Mouse (Mus musculus) heart, embryonic 12.5 days (tissue): ENCODE data around the gene Calhm1. TPM values are rescaled to one million over a fixed set of nuclear protein-coding genes. Genes with fewer than 3 reads are reported as not detected.
A peak's percentile ranks its signal among the peaks of the same experiment; 100 is the strongest.
"Not testable (repeated sequence)": the region's sequence is repeated elsewhere in the genome, so short reads cannot be mapped to it uniquely, and the experiment has no call there.

Experiments used
- ATAC-seq: fragments of 200-750 bp; cut with Nextera tagmentation; 2 replicates; pipeline ENCODE4 v1.8.0; 2017; ENCODE audit warnings: moderate TSS enrichment, moderate library complexity; ENCODE audit not compliant: insufficient number of reproducible peaks, low FRiP score
- H3K27ac ChIP-seq: fragments of 300-500 bp; sonication (generic); 2 replicates; pipeline ENCODE4 v1.5.1; 2016; ENCODE audit warnings: mild to moderate bottlenecking, moderate library complexity; ENCODE audit not compliant: poor library complexity, severe bottlenecking
- H3K27me3 ChIP-seq: fragments of 300-500 bp; sonication (generic); replicated peaks from 2 replicates; pipeline ENCODE4 v1.6.1; 2016; ENCODE audit warnings: mild to moderate bottlenecking, moderate library complexity
- H3K36me3 ChIP-seq: fragments of 300-500 bp; sonication (generic); 2 replicates; pipeline ENCODE4 v1.6.1; 2016; ENCODE audit warnings: mild to moderate bottlenecking, moderate library complexity
- H3K4me1 ChIP-seq: fragments of 300-500 bp; sonication (generic); replicated peaks from 2 replicates; pipeline ENCODE4 v1.6.1; 2016; ENCODE audit warnings: mild to moderate bottlenecking
- H3K4me2 ChIP-seq: fragments of 300-500 bp; sonication (generic); 2 replicates; pipeline ENCODE4 v1.6.1; 2016; ENCODE audit warnings: mild to moderate bottlenecking, moderate library complexity
- H3K4me3 ChIP-seq: fragments of 300-500 bp; sonication (generic); 2 replicates; pipeline ENCODE4 v1.5.1; 2016; ENCODE audit warnings: mild to moderate bottlenecking
- H3K9ac ChIP-seq: fragments of 300-500 bp; sonication (generic); 2 replicates; pipeline ENCODE4 v1.6.1; 2016; ENCODE audit warnings: mild to moderate bottlenecking, moderate library complexity
- H3K9me3 ChIP-seq: fragments of 300-500 bp; sonication (generic); replicated peaks from 2 replicates; pipeline ENCODE4 v1.6.1; 2016; ENCODE audit warnings: mild to moderate bottlenecking, moderate library complexity
- WGBS: fragments of 180-500 bp; shearing (Covaris S2); methylation state at CpG from one replicate; pipeline ENCODE4 v1.1.7; 2016; 5-methylcytosine and 5-hydroxymethylcytosine counted together
- polyA plus RNA-seq: library from polyadenylated mRNA; unstranded; fragments of >200 nt; fragmentation: Nextera tagmentation; extraction: Ambion mirVana; gene quantifications from 2 replicates; pipeline ENCODE4 v1.2.1, GENCODE M21; 2016

Calhm1 gene
- polyA plus RNA-seq, 1 experiment from 2014 or later: not detected

DNA sequence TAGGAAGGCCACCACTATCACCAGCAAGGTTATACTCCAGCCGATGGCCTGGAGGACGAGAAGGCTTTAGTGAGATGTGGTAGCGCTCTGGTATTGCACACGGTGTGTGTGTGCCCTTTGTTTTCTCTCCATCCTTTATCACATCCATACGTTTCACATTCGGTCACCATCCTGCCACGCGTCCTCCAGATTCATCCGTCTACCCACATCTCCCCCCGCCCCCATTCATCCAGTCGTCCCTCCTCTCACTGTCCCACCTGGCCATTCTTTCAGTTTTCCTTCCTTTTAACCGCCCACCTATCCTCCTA, 8.0 kb upstream of the Calhm1 start:
- H3K4me3 ChIP-seq: peak overlapping the region; percentile 32
- H3K27me3 ChIP-seq: peaks cover 25% of the 10 kb centered on the region; the same call in 1 of the 2 replicates
- H3K9ac ChIP-seq: no peak overlapping the region
- peak overlapping the region; percentile 64 for H3K4me2 ChIP-seq
- H3K4me1 ChIP-seq: peaks cover 11% of the 10 kb centered on the region; the same call in 1 of the 2 replicates
- 56% methylated on average over 12 of the region's 12 CpGs for WGBS
- no peak overlapping the region for H3K27ac ChIP-seq
- no peaks in the 10 kb centered on the region for H3K36me3 ChIP-seq
- ATAC-seq: no peak
- no peaks in the 10 kb centered on the region for H3K9me3 ChIP-seq

DNA sequence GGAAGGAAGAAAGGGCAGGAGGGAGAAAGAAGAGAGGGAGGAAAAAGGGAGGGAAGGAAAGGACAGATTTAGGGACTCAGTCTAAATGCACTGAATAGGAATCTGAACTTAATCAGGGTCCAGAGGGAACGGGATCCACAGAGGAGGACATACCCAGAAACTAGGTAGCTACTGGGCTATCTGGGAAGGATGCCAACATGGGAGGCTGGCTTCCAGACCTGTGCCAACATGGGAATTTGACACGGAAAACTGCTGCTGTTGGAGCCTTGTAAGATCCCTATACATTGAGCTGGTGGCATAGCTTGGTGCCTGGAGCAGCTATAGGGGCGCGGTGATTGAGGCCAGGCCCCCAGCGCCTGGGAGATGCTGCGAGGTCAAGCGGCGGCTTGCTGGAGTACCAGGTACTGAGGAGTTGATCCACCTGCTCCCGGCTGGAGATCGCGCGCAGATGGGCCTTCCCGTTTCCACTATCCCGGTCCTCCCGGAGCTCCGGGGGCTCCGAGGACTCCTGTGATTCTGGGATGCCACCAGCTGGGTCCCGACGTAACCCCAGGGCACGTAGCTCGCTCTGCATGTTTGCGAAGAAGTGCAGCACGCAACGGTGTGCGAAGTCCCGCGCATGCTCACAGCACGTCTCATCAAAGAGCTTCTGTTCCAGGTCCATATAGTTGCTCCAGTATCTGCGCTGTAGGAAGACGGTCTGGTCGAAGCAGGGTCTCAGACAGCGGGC, 7.4 kb upstream of the Calhm1 start:
- no peak for ATAC-seq
- Histone ChIP-seq H3K4me3 (peak overlapping the region; percentile 32), H3K36me3 (no peaks in the 10 kb centered on the region), H3K9me3 (no peaks in the 10 kb centered on the region), H3K27me3 (peaks cover 25% of the 10 kb centered on the region; the same call in 1 of the 2 replicates), H3K9ac (no peak overlapping the region), H3K4me2 (peak overlapping the region; percentile 64), H3K4me1 (peaks cover 11% of the 10 kb centered on the region; the same call in 1 of the 2 replicates), H3K27ac (no peak overlapping the region)
- WGBS: 19% methylated on average over 32 of the region's 32 CpGs

DNA sequence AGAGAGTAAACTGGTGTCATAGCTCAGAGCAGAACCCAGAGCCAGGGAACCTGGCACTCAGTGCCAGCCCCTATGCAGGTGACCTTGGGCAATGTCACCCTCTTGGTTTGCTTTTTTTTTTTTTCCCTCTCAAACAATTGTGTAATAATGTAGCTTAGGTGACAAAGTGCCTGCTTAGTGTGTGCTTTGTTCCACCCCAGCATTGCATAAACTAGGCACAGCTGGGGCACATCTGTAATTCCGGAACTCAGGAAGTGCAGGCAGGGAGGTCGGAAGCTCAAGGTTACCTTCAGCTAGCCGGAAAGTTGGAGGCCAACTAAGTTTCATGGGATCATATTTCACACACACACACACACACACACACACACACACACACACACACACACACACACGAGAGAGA, 5.8 kb upstream of the Calhm1 start:
- 47% methylated on average over 4 of the region's 4 CpGs for WGBS
- no peak for ATAC-seq
- Histone ChIP-seq H3K4me2 (no peak overlapping the region), H3K9me3 (no peaks in the 10 kb centered on the region), H3K27me3 (peaks cover 25% of the 10 kb centered on the region; the same call in 1 of the 2 replicates), H3K9ac (no peak overlapping the region), H3K4me1 (peaks cover 18% of the 10 kb centered on the region; the same call in 1 of the 2 replicates), H3K4me3 (no peak overlapping the region), H3K36me3 (no peaks in the 10 kb centered on the region), H3K27ac (no peak overlapping the region)

DNA sequence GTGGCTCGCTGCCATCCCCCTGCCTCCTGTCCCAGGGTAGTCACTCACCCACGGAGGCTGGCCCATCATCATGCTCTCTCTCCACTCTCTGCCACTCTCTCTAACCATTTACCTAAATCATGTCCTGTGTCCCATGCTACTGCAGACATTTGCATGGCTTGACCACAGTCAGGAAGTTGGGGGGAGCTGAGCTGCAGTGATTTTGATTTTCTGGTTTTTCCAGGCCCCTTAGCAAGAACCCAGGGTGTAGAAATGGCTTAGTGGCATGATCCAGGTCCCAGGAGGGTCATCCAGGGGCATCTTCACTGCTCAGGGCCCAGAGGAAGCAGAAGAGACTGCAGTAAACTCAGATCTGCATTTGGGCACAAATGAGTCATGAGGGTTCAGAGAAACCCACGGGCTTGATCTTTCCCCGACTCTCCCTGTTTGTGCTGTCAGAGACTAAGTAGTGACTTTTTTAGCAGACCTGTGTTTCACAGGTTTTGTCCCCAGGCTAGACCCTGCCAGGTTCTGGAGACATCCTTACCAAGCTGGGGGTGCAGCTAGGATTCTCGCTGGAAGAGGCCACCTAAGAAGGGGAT, 4.3 kb upstream of the Calhm1 start:
- H3K27ac ChIP-seq: no peak overlapping the region
- no peak overlapping the region for H3K4me2 ChIP-seq
- no peak overlapping the region for H3K4me3 ChIP-seq
- ATAC-seq: no peak
- no peaks in the 10 kb centered on the region for H3K9me3 ChIP-seq
- peaks cover 29% of the 10 kb centered on the region for H3K27me3 ChIP-seq
- peaks cover 18% of the 10 kb centered on the region; the same call in 1 of the 2 replicates for H3K4me1 ChIP-seq
- no peaks in the 10 kb centered on the region for H3K36me3 ChIP-seq
- WGBS: 67% methylated on average over 5 of the region's 5 CpGs
- H3K9ac ChIP-seq: no peak overlapping the region

DNA sequence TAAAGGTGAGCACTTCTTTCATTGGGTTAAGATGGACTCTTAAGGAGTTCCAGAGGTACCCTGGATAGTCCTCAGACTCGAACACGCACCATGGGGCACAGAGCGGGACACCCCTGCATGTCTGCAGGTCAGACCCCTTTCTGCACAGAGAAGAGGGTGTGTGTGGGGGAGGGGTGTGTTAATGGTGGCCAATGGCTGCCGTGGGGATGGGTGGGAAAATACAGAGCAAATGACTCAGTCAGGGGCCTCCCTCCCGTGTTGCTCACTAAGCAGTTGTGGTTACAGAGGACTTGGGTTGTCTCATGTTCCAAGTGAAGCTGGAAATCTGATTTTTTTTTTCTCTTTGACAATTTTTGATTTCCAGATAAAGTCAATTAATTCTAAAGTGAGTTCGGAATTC, 1.6 kb downstream of the Calhm1 start:
- Histone ChIP-seq H3K36me3 (no peaks in the 10 kb centered on the region), H3K27ac (no peak overlapping the region), H3K4me2 (no peak overlapping the region), H3K27me3 (peaks cover 28% of the 10 kb centered on the region), H3K9me3 (no peaks in the 10 kb centered on the region), H3K4me1 (peaks cover 26% of the 10 kb centered on the region), H3K4me3 (no peak overlapping the region), H3K9ac (no peak overlapping the region)
- ATAC-seq: no peak
- WGBS: 70% methylated on average over 6 of the region's 6 CpGs

DNA sequence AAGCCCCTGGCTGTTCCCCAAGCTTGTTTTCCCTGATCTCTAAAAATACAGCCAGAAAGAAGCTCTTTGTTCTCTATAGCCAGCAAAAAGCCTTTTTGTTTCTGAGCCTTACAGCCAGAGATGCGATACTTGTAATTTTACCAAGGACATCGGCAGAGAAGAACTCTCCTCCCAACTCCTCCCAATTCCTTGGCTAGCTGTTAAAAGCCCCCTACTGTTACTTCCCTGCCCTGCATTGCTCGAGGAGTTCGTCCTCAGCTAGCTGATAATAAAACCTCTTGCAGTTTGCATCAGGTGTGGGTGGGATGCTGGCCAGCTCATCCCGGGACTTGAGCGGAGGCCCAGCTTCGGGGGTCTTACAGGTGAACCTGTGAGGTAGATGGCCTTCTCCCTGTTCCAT, 4.4 kb downstream of the Calhm1 start:
- not testable (repeated sequence) for H3K9ac ChIP-seq, ATAC-seq, H3K27ac ChIP-seq, H3K36me3 ChIP-seq, H3K4me2 ChIP-seq, H3K4me3 ChIP-seq, H3K9me3 ChIP-seq
- WGBS: 24% methylated on average over 7 of the region's 7 CpGs
- peaks cover 27% of the 10 kb centered on the region for H3K27me3 ChIP-seq
- H3K4me1 ChIP-seq: peaks cover 37% of the 10 kb centered on the region

DNA sequence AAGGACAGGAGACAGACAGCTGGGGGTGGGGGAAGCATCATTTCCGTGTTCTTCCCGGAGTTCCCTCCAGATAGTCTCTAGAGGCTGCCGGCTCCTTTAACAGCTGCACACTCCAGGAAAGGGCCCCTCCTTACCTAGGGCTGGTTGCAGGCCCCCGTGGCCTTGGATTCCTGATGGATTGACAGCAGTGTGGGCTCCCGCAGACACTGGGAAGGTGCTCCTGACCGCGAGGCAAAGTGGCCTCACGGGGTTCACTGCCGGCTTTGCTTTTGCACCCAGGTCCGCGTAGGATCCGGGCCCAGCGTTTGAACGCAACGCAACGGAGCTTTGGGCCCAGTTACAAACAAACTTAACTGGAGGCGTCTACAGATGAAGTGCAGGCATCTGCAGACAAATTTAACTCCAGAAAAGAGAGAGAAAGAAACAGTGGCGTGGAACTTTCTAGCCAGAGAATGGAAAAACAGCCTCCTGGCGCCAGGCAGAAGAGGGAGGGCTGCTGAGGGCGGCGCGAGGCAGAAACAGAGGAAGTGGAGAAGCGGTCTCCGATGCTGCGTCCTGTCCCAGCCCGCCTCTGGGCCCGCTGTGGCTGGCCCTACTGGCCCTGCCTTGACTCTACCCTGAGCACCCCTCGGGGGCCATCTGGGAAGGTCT, 6.2 kb downstream of the Calhm1 start, which contains the start of gene Calhm2:
TSS of gene Calhm2 (minus strand) at position 524 of the 651 bp plus-strand sequence.
- peak; percentile 80 for ATAC-seq

DNA sequence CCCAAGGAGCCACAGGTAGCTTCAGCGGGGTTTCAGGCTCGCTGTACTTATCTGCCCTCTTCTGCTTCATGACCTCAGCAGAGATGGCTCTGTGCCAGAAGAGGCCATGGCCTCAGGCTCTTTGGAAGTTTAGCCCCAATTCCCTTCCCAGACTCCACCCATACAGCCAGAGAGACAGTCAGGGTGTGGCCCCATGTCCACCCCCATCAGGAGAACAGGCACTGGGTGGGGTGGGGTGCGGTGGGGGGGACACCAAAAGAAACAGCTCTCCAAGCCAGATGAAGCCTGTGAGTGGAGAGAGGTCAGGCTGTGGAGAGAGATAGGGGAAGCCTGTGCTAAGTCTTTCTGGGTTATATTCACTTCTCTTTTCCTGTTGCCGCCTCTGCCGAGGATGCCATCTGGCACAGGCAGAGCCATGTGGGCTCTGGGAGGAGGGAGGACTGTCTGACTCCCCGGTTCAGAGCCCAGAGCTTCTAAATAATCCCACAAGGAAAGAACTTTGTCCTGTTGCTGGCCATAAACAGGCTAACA, 6.9 kb downstream of the Calhm1 start:
- peaks cover 32% of the 10 kb centered on the region for H3K36me3 ChIP-seq
- H3K27ac ChIP-seq: peak overlapping the region; percentile 83
- peaks cover 37% of the 10 kb centered on the region for H3K4me1 ChIP-seq
- peak overlapping the region; percentile 74 for H3K4me2 ChIP-seq
- H3K27me3 ChIP-seq: peaks cover 14% of the 10 kb centered on the region
- peak; percentile 30 for ATAC-seq
- H3K9me3 ChIP-seq: no peaks in the 10 kb centered on the region
- 10% methylated on average over 6 of the region's 6 CpGs for WGBS
- H3K9ac ChIP-seq: peak overlapping the region; percentile 73
- peak overlapping the region; percentile 53 for H3K4me3 ChIP-seq

More for the DNA sequence above, 6.2 kb downstream of the Calhm1 start, which contains the start of gene Calhm2:
- peak within 1 kb of the TSS; percentile 83 for H3K27ac ChIP-seq
- WGBS: 2% methylated on average over 28 of the region's 28 CpGs
- H3K9ac ChIP-seq: peak within 1 kb of the TSS; percentile 73
- H3K4me1 ChIP-seq: peaks cover 37% of the 10 kb centered on the region
- peak within 1 kb of the TSS; percentile 53 for H3K4me3 ChIP-seq
- H3K27me3 ChIP-seq: peaks cover 14% of the 10 kb centered on the region
- no peaks in the 10 kb centered on the region for H3K9me3 ChIP-seq
- peak within 1 kb of the TSS; percentile 74 for H3K4me2 ChIP-seq
- H3K36me3 ChIP-seq: peaks cover 24% of the 10 kb centered on the region

DNA sequence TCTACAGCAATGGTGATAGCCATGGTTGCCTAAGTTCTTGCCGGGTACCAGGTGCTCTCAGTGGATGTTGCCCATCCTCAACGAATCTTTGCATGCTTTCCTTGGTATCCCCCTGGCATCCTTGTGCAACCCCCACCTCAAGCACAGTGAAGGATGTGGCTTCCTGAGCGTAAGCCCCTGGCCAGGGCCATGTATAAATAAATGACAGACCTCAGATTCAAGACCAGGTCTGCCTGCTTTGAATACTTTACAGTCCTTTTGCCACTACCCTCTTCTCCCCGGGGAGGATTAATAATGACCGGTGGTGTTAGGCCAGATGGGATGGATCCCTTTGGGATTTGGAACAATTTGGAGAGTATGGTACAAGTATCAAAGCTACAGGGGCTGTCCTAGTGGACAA, 7.9 kb downstream of the Calhm1 start:
- Histone ChIP-seq H3K9me3 (no peaks in the 10 kb centered on the region), H3K27me3 (peaks cover 11% of the 10 kb centered on the region), H3K4me1 (peaks cover 37% of the 10 kb centered on the region), H3K9ac (no peak overlapping the region), H3K4me3 (no peak overlapping the region), H3K36me3 (peaks cover 42% of the 10 kb centered on the region), H3K4me2 (no peak overlapping the region), H3K27ac (no peak overlapping the region)
- ATAC-seq: no peak
- WGBS: 81% methylated on average over 5 of the region's 5 CpGs

DNA sequence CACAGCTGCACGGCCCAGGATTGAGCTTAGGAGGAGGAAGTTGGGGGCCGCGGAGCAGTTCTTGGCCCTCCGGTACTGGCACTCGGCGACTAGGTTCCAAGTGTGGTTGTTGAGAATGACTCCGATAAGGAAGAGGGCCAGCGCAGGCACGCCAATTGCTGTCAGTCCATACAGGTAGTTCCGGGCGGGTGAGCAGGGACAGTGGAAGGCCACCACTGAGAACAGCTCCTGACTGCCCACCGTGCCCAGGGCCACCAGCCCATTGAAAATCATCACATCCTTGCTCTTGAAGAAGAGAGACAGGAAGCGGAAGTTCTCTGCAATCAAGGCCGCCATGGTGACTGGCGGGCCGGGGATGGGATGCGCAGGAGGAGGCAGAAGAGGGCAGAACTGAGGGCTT, 8.5 kb downstream of the Calhm1 start:
- 87% methylated on average over 17 of the region's 17 CpGs for WGBS
- Histone ChIP-seq H3K27ac (no peak overlapping the region), H3K4me3 (no peak overlapping the region), H3K4me1 (peaks cover 37% of the 10 kb centered on the region), H3K27me3 (peaks cover 7% of the 10 kb centered on the region; the same call in 1 of the 2 replicates), H3K4me2 (no peak overlapping the region), H3K9ac (no peak overlapping the region), H3K9me3 (no peaks in the 10 kb centered on the region), H3K36me3 (peaks cover 48% of the 10 kb centered on the region)
- ATAC-seq: no peak

DNA sequence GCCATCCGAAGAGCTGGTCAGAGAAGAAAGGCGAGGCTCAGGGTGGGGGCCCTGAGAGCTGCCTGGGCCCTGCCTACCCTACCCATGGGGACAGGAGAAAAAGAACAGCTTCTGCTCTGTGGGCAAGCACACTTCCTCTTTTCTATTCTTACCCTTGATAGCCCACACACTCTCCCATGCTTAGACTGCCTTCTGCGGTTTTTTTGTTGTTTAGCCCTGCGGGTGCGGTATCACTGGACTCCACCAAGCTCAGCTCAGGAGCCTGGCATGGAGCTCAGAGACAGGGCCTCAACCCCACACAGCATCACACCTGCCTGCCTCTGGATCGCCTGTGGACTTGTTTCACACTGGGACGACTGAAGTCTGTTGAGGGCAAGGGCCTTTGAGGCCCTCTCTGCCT, 10.9 kb downstream of the Calhm1 start:
- Histone ChIP-seq H3K27me3 (no peaks in the 10 kb centered on the region), H3K9ac (no peak overlapping the region), H3K36me3 (peaks cover 72% of the 10 kb centered on the region), H3K9me3 (no peaks in the 10 kb centered on the region), H3K27ac (no peak overlapping the region), H3K4me3 (no peak overlapping the region), H3K4me2 (no peak overlapping the region), H3K4me1 (peaks cover 25% of the 10 kb centered on the region)
- ATAC-seq: no peak
- WGBS: 80% methylated on average over 7 of the region's 7 CpGs
